Mouse (Mus musculus): Measurements from ENCODE around the gene Hilpda. TPM values are rescaled to one million over a fixed set of nuclear protein-coding genes. Genes with fewer than 3 reads are reported as not detected.

Gene Hilpda
- polyA plus RNA-seq, 1 experiment from 2014 or later: 34.1 TPM

- H3K9me3 ChIP-seq (ENCODE audit: control insufficient read depth, low read length): no peaks in the 10 kb centered on the region
- TF ChIP-seq CTCF (IDR thresholded peaks at IDR 0.05; ENCODE audit: low read depth) (no peak), EP300 (optimal IDR thresholded peaks at IDR 0.05) (no peak)
- H3K4me1 ChIP-seq (replicated peaks; ENCODE audit: control insufficient read depth, insufficient read depth): no peaks in the 10 kb centered on the region
- H3K9ac ChIP-seq (ENCODE audit: low read length): no peak overlapping the region
- no peak overlapping the region for H3K27ac ChIP-seq (replicated peaks)
- no peak overlapping the region for H3K4me3 ChIP-seq (ENCODE audit: low read depth, low read length)
- H3K27me3 ChIP-seq (ENCODE audit: control insufficient read depth, insufficient read depth, low read length): no peaks in the 10 kb centered on the region
- H3K36me3 ChIP-seq (ENCODE audit: control insufficient read depth, insufficient read depth, low read length): no peaks in the 10 kb centered on the region
- no peak overlapping the region for H3K4me2 ChIP-seq (replicated peaks; ENCODE audit: low read depth)
- no peak for DNase-seq (ENCODE audit: low spot score)
- no peak for ATAC-seq (ENCODE audit: low FRiP score, low TSS enrichment)
These were observed 31.0 kb downstream of the Hilpda start for GRCm38 (mm10) chr6:29303251-29303650.

GRCm38 (mm10) chr6:29303726-29304125 lies 31.4 kb downstream of the Hilpda start:
- DNase-seq (ENCODE audit: low spot score) (no peak), ATAC-seq (ENCODE audit: low FRiP score, low TSS enrichment) (no peak)
- Histone ChIP-seq H3K4me1 (replicated peaks; ENCODE audit: control insufficient read depth, insufficient read depth) (no peaks in the 10 kb centered on the region), H3K9me3 (ENCODE audit: control insufficient read depth, low read length) (no peaks in the 10 kb centered on the region), H3K4me3 (ENCODE audit: low read depth, low read length) (no peak overlapping the region), H3K27ac (replicated peaks) (no peak overlapping the region), H3K27me3 (ENCODE audit: control insufficient read depth, insufficient read depth, low read length) (no peaks in the 10 kb centered on the region), H3K4me2 (replicated peaks; ENCODE audit: low read depth) (no peak overlapping the region), H3K9ac (ENCODE audit: low read length) (no peak overlapping the region), H3K36me3 (ENCODE audit: control insufficient read depth, insufficient read depth, low read length) (no peaks in the 10 kb centered on the region)
- no peak for TF ChIP-seq EP300 (optimal IDR thresholded peaks at IDR 0.05)
- peak; percentile 50 for TF ChIP-seq CTCF (IDR thresholded peaks at IDR 0.05; ENCODE audit: low read depth)
- WGBS: 36% methylated on average over 5 of the region's 5 CpGs

GRCm38 (mm10) chr6:29305462-29305861 lies 33.2 kb downstream of the Hilpda start:
- no peaks in the 10 kb centered on the region for H3K4me1 ChIP-seq (replicated peaks; ENCODE audit: control insufficient read depth, insufficient read depth)
- WGBS: 90% methylated on average over 4 of the region's 4 CpGs

GRCm38 (mm10) chr6:29308846-29309605 lies 36.7 kb downstream of the Hilpda start:
- Histone ChIP-seq H3K27me3 (ENCODE audit: control insufficient read depth, insufficient read depth, low read length) (no peaks in the 10 kb centered on the region), H3K9ac (ENCODE audit: low read length) (no peak overlapping the region), H3K4me2 (replicated peaks; ENCODE audit: low read depth) (no peak overlapping the region), H3K27ac (replicated peaks) (no peak overlapping the region), H3K4me1 (replicated peaks; ENCODE audit: control insufficient read depth, insufficient read depth) (no peaks in the 10 kb centered on the region), H3K4me3 (ENCODE audit: low read depth, low read length) (no peak overlapping the region), H3K9me3 (ENCODE audit: control insufficient read depth, low read length) (no peaks in the 10 kb centered on the region), H3K36me3 (ENCODE audit: control insufficient read depth, insufficient read depth, low read length) (no peaks in the 10 kb centered on the region)
- ATAC-seq (ENCODE audit: low FRiP score, low TSS enrichment) (no peak), DNase-seq (ENCODE audit: low spot score) (no peak)
- WGBS: 84% methylated on average over 16 of the region's 16 CpGs
- TF ChIP-seq CTCF (IDR thresholded peaks at IDR 0.05; ENCODE audit: low read depth) (no peak), EP300 (optimal IDR thresholded peaks at IDR 0.05) (no peak)

More at GRCm38 (mm10) chr6:29305462-29305861, 33.2 kb downstream of the Hilpda start:
- no peak overlapping the region for H3K9ac ChIP-seq (ENCODE audit: low read length)
- ATAC-seq (ENCODE audit: low FRiP score, low TSS enrichment) (no peak), DNase-seq (ENCODE audit: low spot score) (no peak)
- no peaks in the 10 kb centered on the region for H3K27me3 ChIP-seq (ENCODE audit: control insufficient read depth, insufficient read depth, low read length)
- H3K4me2 ChIP-seq (replicated peaks; ENCODE audit: low read depth): no peak overlapping the region
- no peaks in the 10 kb centered on the region for H3K36me3 ChIP-seq (ENCODE audit: control insufficient read depth, insufficient read depth, low read length)
- H3K4me3 ChIP-seq (ENCODE audit: low read depth, low read length): no peak overlapping the region
- TF ChIP-seq EP300 (optimal IDR thresholded peaks at IDR 0.05) (no peak), CTCF (IDR thresholded peaks at IDR 0.05; ENCODE audit: low read depth) (no peak)
- no peaks in the 10 kb centered on the region for H3K9me3 ChIP-seq (ENCODE audit: control insufficient read depth, low read length)
- no peak overlapping the region for H3K27ac ChIP-seq (replicated peaks)

DNA sequence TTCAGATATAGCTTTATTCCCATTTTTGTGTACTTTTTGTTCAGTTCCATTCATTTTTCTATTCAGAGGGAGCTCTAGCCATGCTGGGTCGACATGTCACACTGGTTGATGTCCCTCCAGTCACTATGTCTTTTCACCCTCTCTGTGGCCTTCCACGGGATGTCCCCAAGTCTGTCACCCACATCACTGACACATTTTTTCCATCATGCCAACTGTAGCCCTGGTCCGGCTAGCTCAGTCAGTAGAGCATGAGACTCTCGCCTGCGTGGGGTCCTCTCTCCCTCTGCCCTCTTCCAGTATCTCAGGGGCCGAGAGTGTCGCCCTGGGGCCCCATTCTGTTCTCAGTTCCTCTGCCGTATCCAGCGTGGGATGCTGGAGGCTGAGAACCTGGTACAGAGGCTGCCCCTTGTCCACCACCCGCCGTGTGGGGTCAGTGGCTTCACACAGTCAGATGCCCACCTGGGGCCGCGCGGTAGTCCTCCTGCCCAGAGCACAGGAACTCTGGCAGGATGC lies 41.5 kb downstream of the Hilpda start:
- no peak overlapping the region for H3K4me3 ChIP-seq (ENCODE audit: low read depth, low read length)
- no peaks in the 10 kb centered on the region for H3K9me3 ChIP-seq (ENCODE audit: control insufficient read depth, low read length)
- WGBS: 71% methylated on average over 14 of the region's 14 CpGs
- no peak overlapping the region for H3K4me2 ChIP-seq (replicated peaks; ENCODE audit: low read depth)
- ATAC-seq (ENCODE audit: low FRiP score, low TSS enrichment): no peak
- no peaks in the 10 kb centered on the region for H3K36me3 ChIP-seq (ENCODE audit: control insufficient read depth, insufficient read depth, low read length)
- no peak overlapping the region for H3K27ac ChIP-seq (replicated peaks)
- no peak for TF ChIP-seq CTCF (IDR thresholded peaks at IDR 0.05; ENCODE audit: low read depth)
- no peak for TF ChIP-seq EP300 (optimal IDR thresholded peaks at IDR 0.05)
- H3K9ac ChIP-seq (ENCODE audit: low read length): no peak overlapping the region
- DNase-seq (ENCODE audit: low spot score): no peak
- H3K4me1 ChIP-seq (replicated peaks; ENCODE audit: control insufficient read depth, insufficient read depth): no peaks in the 10 kb centered on the region
- no peaks in the 10 kb centered on the region for H3K27me3 ChIP-seq (ENCODE audit: control insufficient read depth, insufficient read depth, low read length)

DNA sequence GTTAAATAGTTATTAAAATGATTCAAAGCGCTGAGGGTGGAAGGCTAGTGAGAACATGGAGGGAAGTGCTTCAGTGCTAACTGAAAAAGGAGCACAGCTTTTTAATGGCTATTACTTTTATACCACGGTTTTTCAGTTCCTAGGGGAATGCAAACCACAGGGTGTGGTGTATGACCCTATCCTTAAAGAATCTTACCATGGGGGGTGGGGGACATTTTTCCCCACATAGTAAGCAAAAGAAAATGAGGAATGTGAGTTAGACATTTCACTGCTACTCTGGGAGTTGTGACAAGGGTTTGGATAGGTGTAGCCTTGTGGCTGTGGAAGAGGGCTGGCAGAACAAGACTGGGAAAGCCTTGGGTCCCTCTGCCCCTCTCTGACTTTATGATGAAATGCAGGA lies 45.0 kb downstream of the Hilpda start:
- Histone ChIP-seq H3K9ac (ENCODE audit: low read length) (no peak overlapping the region), H3K4me3 (ENCODE audit: low read depth, low read length) (no peak overlapping the region), H3K4me2 (replicated peaks; ENCODE audit: low read depth) (no peak overlapping the region), H3K9me3 (ENCODE audit: control insufficient read depth, low read length) (no peaks in the 10 kb centered on the region), H3K4me1 (replicated peaks; ENCODE audit: control insufficient read depth, insufficient read depth) (no peaks in the 10 kb centered on the region), H3K36me3 (ENCODE audit: control insufficient read depth, insufficient read depth, low read length) (no peaks in the 10 kb centered on the region), H3K27me3 (ENCODE audit: control insufficient read depth, insufficient read depth, low read length) (no peaks in the 10 kb centered on the region), H3K27ac (replicated peaks) (no peak overlapping the region)
- no peak for ATAC-seq (ENCODE audit: low FRiP score, low TSS enrichment)
- TF ChIP-seq CTCF (IDR thresholded peaks at IDR 0.05; ENCODE audit: low read depth) (no peak), EP300 (optimal IDR thresholded peaks at IDR 0.05) (no peak)
- no peak for DNase-seq (ENCODE audit: low spot score)
- WGBS: 55% methylated on average over 2 of the region's 2 CpGs

Measured in stomach, postnatal 0 days (tissue).